Mouse (Mus musculus) hematopoietic stem cell, adult 5-6 weeks (primary cell): ENCODE data around the gene Gm43720. TPM values are rescaled to one million over a fixed set of nuclear protein-coding genes. Genes with fewer than 3 reads are reported as not detected.

Experiments used
- ATAC-seq, 2 experiments: fragments of 125-278 bp in 1 of 2; replicated peaks in 1 of 2; 2 replicates each; pipeline ENCODE4 v1.8.0; 2016 to 2017; ENCODE audit warnings: inconsistent platforms in 2 of 2, mild to moderate bottlenecking in 2 of 2, moderate number of reproducible peaks in 2 of 2, low read depth in 1 of 2, moderate TSS enrichment in 1 of 2; ENCODE audit not compliant: low FRiP score in 2 of 2, poor library complexity in 2 of 2, severe bottlenecking in 2 of 2, insufficient read depth in 1 of 2, low TSS enrichment in 1 of 2
- total RNA-seq: library from RNA; stranded (forward); fragments of 172-1452, 232-1000 nt; gene quantifications from 2 replicates; pipeline ENCODE4 v1.2.3, GENCODE M21; 2017

The Gm43720 gene
- not detected in 2 replicates for total RNA-seq

DNA sequence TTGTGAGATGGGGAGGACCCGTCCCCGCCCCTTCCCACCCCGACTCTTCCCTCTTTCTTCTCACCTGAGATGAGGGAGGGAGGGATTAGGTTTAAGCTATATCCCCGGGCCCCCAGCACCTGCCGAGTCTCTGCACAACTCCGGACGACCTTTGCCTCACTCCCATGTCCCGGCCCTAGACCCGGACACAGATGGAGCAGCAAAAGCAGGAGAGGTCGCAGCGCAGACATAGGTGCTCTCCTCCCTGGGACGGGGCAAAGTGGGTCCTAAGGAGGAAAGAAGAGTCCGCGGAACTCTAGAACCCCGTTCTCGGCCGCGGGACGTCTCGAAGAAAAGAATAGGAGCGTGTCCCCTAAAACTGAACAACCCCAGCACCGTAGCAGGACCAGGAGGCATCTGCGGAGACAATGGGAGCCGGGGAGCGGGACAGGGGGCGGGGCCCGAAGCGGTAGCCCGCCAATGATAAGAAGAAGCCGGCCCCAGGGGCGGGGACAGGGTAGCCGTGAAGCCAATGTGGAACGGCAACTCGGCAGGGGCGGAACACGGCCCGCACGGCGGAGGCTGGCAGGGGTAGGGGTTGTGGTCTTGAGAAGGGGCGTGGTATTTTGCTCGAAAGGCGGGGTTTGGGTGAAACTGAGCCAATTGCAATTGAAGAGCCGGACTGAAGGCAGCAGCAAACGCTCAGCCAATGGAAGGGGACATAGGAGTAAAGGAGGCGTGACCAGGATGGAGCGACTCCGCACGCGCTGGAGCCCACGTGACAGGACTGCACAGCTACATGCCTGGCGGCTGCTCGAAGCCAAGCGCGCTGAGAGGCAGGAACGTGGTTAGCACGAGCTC lies at the start of gene Gm43720, which contains the start of the genes Gpc2 and Stag3:
Gene Gm43720 (minus strand): TSS at position 374 of the 840 bp plus-strand sequence.
Gene Gpc2 (minus strand): TSS at position 421 of the 840 bp plus-strand sequence.
Gene Stag3 (plus strand): TSS at position 656 of the 840 bp plus-strand sequence.
- peak; percentile 96 to 97 for ATAC-seq

- no peak for ATAC-seq
These were observed 33.0 kb upstream of the Gm43720 start for GRCm38 (mm10) chr5:138312795-138313194.

DNA sequence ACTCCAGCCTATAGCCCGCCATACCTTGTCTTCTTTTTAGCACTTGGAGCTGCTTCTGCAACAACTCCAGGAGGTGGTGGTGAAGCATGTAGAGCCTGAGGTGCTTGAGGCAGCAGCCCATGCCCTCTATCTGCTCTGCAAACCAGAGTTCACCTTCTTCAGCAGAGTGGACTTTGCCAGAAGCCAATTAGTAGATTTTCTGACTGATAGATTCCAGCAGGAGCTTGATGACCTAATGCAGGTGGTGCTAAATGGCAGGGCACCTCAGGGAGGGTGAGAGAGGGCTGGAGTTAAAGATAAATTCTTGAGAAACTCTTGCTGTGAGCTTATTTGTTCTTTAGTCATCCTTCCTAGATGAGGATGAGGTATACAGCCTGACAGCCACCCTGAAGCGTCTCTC lies 19.9 kb upstream of the Gm43720 start:
- ATAC-seq = no peak

GRCm38 (mm10) chr5:138294158-138294557 lies 14.4 kb upstream of the Gm43720 start:
- no peak for ATAC-seq

GRCm38 (mm10) chr5:138291638-138292037 lies 11.9 kb upstream of the Gm43720 start:
- no peak for ATAC-seq

DNA sequence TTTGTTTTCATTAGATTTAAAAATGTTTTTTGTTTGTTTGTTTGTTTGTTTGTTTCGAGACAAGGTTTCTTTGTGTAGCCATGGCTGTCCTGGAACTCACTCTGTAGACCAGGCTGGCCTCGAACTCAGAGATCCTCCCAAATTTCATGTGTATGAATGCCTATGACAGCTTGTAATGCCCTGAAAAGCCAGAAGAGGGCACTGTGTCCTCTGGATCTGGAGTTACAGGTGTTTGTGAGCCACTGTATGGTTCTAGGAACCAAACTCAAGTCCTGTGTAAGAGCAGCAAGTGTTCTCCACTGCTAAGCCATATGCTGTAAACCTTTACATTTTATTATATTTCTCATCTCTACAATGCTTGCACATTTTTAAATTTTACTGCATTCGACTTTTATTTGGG lies 8.1 kb upstream of the Gm43720 start:
- no peak for ATAC-seq

DNA sequence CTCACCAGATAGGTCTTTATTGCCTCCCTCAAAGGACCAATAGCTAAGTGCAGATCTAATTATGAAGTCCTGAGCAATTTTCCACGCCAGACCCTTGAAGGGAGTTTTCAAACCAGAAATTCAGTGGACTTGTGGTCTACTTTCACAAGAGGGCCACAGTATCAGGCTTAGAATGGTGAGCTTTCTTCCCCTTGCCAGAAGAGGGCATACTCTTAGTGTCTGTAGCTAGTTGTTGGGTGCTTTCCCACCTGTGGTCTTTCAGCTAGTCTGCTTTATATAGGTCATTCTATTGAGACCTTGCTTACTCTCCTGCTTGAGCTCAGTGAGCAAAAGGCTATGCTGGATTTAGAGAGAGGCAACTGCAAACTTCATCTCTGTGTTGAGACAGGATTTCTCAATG lies 3.8 kb upstream of the Gm43720 start:
- no peak for ATAC-seq

GRCm38 (mm10) chr5:138281798-138282197 lies 2.0 kb upstream of the Gm43720 start:
- no peak for ATAC-seq

DNA sequence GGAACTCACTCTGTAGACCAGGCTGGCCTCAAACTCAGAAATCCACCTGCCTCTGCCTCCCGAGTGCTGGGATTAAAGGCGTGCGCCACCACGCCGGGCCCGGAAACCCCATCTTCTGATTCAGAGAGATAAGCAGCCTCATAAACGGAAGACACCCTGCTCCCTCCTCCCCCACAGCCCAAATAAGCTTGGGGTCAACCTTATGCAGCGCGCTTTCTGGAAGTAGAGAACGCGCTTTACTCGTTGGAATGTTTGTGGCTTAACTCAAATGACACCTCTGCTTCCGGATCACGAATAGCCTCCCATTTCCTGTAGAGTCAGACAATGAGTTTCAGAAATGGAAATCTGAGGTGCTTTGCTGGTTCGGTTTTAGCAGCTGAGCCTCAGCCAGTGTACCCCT lies 1.1 kb upstream of the Gm43720 start:
- ATAC-seq = no peak

DNA sequence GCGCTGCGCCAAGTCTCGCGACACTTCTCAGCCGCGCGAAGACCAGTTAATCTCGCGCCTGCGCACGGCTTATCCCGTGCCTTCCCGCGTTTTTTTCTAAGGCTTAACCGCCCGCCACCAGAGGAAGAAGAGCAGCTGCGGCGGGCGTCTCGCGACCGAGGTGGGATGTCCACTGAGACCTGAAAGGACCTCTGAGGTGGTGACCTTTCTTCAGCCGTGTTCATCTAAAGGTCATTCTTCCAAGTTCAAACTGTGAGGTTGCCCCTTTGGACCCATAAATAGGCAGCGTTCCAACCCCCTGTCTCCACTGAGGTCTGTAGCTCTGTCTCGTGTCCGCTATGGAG lies 639 bp upstream of the Gm43720 start:
- ATAC-seq = no peak

DNA sequence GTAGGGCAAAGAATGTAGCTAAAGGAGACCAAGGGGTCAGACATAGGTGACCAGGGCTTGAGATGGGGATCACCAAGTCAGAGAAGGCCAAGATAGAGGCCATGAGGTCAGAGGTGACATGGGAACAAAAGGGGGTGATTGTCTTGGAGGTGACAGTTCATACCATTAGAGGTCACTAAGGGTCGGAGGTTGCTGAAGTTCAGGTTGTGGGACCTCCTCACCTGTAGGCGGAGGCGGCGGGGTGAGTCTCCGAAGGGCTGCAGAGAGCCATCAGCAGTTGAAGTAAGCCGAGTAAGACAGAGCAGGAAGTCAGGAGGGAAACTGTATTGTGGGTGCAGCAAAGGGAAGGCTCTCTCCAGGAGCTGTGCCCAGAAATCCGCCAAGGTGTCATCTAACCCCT lies 1.8 kb downstream of the Gm43720 start:
- ATAC-seq = no peak

DNA sequence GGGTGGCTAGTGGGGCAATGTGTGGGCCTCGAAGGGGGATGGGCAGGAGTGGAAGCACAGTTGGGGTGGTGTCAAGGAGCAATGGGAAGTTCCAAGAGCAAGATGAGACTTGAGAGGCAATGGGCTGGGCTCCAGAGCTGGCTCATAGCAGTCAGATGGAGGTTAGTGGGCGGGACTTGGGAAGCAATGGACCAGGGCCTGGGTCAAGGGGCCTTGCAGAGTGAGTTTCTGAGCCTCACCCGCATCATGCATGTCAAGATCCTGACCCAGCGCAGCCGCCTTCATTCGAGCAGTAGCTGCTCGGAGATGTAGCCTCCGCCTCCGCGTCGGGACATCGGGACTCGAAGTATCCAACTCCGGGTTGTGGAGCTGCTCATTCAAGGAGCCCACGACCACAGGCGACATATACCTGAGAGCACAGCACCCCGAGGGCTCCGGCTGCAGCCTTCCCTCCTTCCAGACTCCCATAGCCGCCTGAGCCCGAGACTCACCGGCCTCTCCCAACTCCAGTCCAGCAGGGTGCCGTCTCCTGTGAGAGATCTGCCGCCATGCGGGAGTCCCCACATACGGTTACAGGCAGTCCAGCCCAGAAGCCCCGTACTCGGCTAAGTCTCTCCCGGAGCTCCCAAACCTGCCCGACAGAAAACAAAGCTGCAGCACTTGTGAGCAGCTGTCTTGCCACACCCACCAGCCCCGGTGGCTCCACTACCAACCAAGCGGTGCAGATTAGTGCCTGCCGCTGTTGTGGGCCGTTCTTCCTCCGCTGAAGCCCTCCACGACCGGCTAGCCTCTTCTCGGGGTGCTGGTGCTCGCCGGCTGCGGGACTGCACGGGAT lies 4.3 kb downstream of the Gm43720 start:
- ATAC-seq = no peak

GRCm38 (mm10) chr5:138274186-138274585 lies 5.6 kb downstream of the Gm43720 start:
- no peak for ATAC-seq

DNA sequence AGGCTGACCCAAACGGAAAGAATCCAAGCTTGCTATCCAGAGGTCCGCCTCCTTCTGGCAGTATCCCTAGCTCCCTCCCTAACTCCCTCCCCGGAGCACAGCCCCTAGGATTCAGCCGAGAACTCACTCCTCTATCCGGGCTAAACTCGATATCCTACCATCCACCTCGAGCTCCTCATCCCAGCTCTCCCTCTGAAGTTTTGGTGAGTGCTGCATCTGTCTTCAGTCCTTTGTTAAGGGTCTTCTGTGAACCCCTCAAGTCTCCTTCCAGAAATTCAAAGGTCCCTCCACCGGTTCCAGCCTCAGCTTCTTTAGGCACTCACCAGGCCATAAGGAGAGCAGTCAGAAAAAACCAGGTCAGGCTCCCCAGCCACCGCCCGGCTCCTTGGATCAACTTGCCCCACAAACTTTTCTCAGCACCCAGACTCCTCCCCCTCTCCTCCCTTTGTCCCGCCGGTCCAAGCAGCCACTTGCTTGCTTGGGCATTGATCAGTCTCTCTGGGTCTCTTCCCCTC lies 7.3 kb downstream of the Gm43720 start, which contains the start of gene Gal3st4:
Gene Gal3st4 (minus strand): TSS at position 432 of the 515 bp plus-strand sequence.
- ATAC-seq = no peak

DNA sequence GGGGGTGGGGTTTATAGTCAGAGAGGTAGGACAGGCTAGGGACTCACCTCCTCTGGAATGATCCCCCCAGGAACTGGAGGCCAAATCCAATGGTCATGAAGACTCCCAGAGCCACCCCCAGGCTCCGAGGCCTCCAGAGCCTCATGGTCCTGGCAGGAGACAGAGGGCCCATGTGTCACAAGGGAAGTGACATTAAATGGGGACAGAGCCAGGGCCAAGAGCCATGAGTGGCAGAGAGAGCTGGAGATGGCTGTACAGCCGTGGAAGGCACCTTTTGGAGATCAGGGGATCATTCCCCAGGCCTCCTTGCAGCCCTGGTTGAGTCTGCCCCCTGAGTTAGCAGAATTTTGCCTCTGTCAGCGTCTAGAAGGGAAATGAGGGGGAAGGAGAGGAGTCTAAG lies 8.5 kb downstream of the Gm43720 start:
- ATAC-seq = no peak

GRCm38 (mm10) chr5:138268980-138269379 lies 10.8 kb downstream of the Gm43720 start:
- no peak for ATAC-seq

GRCm38 (mm10) chr5:138267114-138267513 lies 12.6 kb downstream of the Gm43720 start:
- no peak for ATAC-seq

GRCm38 (mm10) chr5:138265712-138266111 lies 14.0 kb downstream of the Gm43720 start:
- ATAC-seq = no peak
